Mouse (Mus musculus) intestine, embryonic 16.5 days (tissue): Measurements from ENCODE around the gene E2f7. TPM values are rescaled to one million over a fixed set of nuclear protein-coding genes. Genes with fewer than 3 reads are reported as not detected.

Experiments
- ATAC-seq: fragments of 200-750 bp; cut with Nextera tagmentation; 2 replicates; pipeline ENCODE4 v1.8.0; 2017; ENCODE audit warnings: moderate TSS enrichment, moderate library complexity
- H3K27ac ChIP-seq: fragments of 300-500 bp; sonication (generic); 2 replicates; pipeline ENCODE4 v1.5.1; 2014; ENCODE audit warnings: mild to moderate bottlenecking, low read length
- H3K27me3 ChIP-seq: fragments of 300-500 bp; sonication (generic); replicated peaks from 2 replicates; pipeline ENCODE4 v1.6.1; 2014; ENCODE audit warnings: low read length, control low read depth, mixed read lengths; ENCODE audit not compliant: control insufficient read depth, insufficient read depth
- H3K36me3 ChIP-seq: fragments of 300-500 bp; sonication (generic); 2 replicates; pipeline ENCODE4 v1.6.1; 2014; ENCODE audit warnings: low read length, control low read depth; ENCODE audit not compliant: control insufficient read depth, insufficient read depth
- H3K4me1 ChIP-seq: fragments of 300-500 bp; sonication (generic); 2 replicates; pipeline ENCODE4 v1.6.1; 2014; ENCODE audit warnings: low read length, control low read depth, mixed read lengths; ENCODE audit not compliant: control insufficient read depth, insufficient read depth
- H3K4me2 ChIP-seq: fragments of 300-500 bp; sonication (generic); 2 replicates; pipeline ENCODE4 v1.6.1; 2014; ENCODE audit warnings: low read depth, low read length, control low read depth
- H3K4me3 ChIP-seq: fragments of 300-500 bp; sonication (generic); 2 replicates; pipeline ENCODE4 v1.5.1; 2014; ENCODE audit warnings: mild to moderate bottlenecking, low read length
- H3K9ac ChIP-seq: fragments of 300-500 bp; sonication (generic); 2 replicates; pipeline ENCODE4 v1.6.1; 2014; ENCODE audit warnings: low read depth, low read length
- H3K9me3 ChIP-seq: fragments of 300-500 bp; sonication (generic); 2 replicates; pipeline ENCODE4 v1.6.1; 2016; ENCODE audit warnings: low read length, control low read depth; ENCODE audit not compliant: control insufficient read depth
- WGBS: fragments of 180-500 bp; shearing (Covaris S2); extraction: QIAGEN DNeasy Blood & Tissue Kit; methylation state at CpG from one replicate; pipeline ENCODE4 v1.1.7; 2014; 5-methylcytosine and 5-hydroxymethylcytosine counted together
- polyA plus RNA-seq: library from polyadenylated mRNA; unstranded; fragments of >200 nt; fragmentation: Nextera tagmentation; extraction: Ambion mirVana; gene quantifications from 2 replicates; pipeline ENCODE4 v1.2.1, GENCODE M21; 2015

E2f7 gene
- polyA plus RNA-seq, 1 experiment from 2014 or later, result 12.4 TPM

DNA sequence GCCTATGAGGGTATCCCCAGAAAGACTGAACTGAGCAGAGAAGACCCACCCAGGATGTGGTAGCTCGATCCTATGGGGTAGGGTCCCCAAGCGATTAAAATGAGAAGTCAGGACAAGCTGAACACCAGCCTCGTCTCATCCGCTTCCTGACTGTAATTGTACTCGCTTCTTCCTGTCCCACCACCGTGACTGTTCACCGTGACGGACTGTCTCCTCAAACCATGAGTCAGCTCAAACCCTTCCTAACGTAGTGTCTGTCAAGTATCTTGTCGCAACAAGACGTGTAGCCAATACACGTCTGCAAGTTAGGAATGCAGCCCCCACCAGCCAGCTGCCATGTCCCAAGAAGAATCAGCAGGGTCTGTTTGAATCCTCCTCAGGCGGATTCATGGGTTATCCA, 18.2 kb downstream of the E2f7 start:
- Histone ChIP-seq H3K4me2 (no peak overlapping the region), H3K4me1 (no peaks in the 10 kb centered on the region), H3K27ac (no peak overlapping the region), H3K9ac (no peak overlapping the region), H3K4me3 (no peak overlapping the region), H3K36me3 (peaks cover 14% of the 10 kb centered on the region), H3K27me3 (no peaks in the 10 kb centered on the region), H3K9me3 (peaks cover 4% of the 10 kb centered on the region; the same call in 1 of the 2 replicates)
- ATAC-seq, result no peak
- WGBS, result 90% methylated on average over 13 of the region's 13 CpGs

- H3K27ac ChIP-seq, result no peak overlapping the region
- no peak overlapping the region for H3K4me2 ChIP-seq
- no peaks in the 10 kb centered on the region for H3K27me3 ChIP-seq
- H3K36me3 ChIP-seq, result peaks cover 6% of the 10 kb centered on the region; the same call in 1 of the 2 replicates
- H3K9ac ChIP-seq, result no peak overlapping the region
- no peaks in the 10 kb centered on the region for H3K9me3 ChIP-seq
- WGBS, result 86% methylated on average over 10 of the region's 10 CpGs
- H3K4me1 ChIP-seq, result no peaks in the 10 kb centered on the region
- no peak for ATAC-seq
- H3K4me3 ChIP-seq, result no peak overlapping the region
Measured at GRCm38 (mm10) chr10:110769538-110769937, 24.3 kb downstream of the E2f7 start.

- Histone ChIP-seq H3K4me1 (no peaks in the 10 kb centered on the region), H3K9ac (no peak overlapping the region), H3K27me3 (no peaks in the 10 kb centered on the region), H3K9me3 (no peaks in the 10 kb centered on the region), H3K27ac (no peak overlapping the region), H3K4me2 (no peak overlapping the region), H3K36me3 (peaks cover 9% of the 10 kb centered on the region; the same call in 1 of the 2 replicates), H3K4me3 (no peak overlapping the region)
- ATAC-seq, result no peak
- 92% methylated on average over 12 of the region's 12 CpGs for WGBS
Measured at GRCm38 (mm10) chr10:110773201-110773600, 28.0 kb downstream of the E2f7 start.

GRCm38 (mm10) chr10:110773878-110774277, 28.6 kb downstream of the E2f7 start:
- Histone ChIP-seq H3K27ac (no peak overlapping the region), H3K9me3 (no peaks in the 10 kb centered on the region), H3K9ac (no peak overlapping the region), H3K4me3 (no peak overlapping the region), H3K4me1 (no peaks in the 10 kb centered on the region), H3K4me2 (no peak overlapping the region), H3K36me3 (peaks cover 12% of the 10 kb centered on the region), H3K27me3 (no peaks in the 10 kb centered on the region)
- 97% methylated on average over 14 of the region's 14 CpGs for WGBS
- ATAC-seq, result no peak

DNA sequence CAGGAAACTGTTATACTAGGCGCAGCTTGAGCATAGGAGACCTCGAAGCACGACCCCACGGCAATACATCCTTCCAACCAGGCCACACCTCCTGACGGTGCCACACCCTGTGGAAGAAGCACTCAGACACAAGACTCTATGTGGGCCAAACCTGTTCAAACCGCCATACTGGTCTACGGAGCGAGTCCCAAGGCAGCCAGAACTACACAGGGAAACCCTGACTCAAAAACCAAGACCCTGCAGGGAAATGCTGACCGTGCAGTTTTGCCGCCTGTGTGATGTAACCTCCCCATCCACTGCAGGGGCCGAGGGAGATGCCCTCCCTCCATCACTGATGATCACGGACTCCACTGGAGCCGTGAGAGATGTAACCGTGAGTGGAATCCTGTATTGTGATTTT, 36.5 kb downstream of the E2f7 start:
- Histone ChIP-seq H3K4me3 (no peak overlapping the region), H3K27me3 (no peaks in the 10 kb centered on the region), H3K36me3 (peaks cover 23% of the 10 kb centered on the region), H3K9ac (no peak overlapping the region), H3K4me2 (no peak overlapping the region), H3K4me1 (no peaks in the 10 kb centered on the region), H3K27ac (no peak overlapping the region), H3K9me3 (no peaks in the 10 kb centered on the region)
- WGBS, result 92% methylated on average over 14 of the region's 14 CpGs
- no peak for ATAC-seq

- Histone ChIP-seq H3K27me3 (no peaks in the 10 kb centered on the region), H3K36me3 (peaks cover 23% of the 10 kb centered on the region), H3K9me3 (no peaks in the 10 kb centered on the region), H3K4me2 (no peak overlapping the region), H3K4me3 (no peak overlapping the region), H3K27ac (no peak overlapping the region), H3K4me1 (no peaks in the 10 kb centered on the region), H3K9ac (no peak overlapping the region)
- ATAC-seq, result no peak
- 79% methylated on average over 10 of the region's 10 CpGs for WGBS
Measured at GRCm38 (mm10) chr10:110782655-110783054, 37.4 kb downstream of the E2f7 start.

DNA sequence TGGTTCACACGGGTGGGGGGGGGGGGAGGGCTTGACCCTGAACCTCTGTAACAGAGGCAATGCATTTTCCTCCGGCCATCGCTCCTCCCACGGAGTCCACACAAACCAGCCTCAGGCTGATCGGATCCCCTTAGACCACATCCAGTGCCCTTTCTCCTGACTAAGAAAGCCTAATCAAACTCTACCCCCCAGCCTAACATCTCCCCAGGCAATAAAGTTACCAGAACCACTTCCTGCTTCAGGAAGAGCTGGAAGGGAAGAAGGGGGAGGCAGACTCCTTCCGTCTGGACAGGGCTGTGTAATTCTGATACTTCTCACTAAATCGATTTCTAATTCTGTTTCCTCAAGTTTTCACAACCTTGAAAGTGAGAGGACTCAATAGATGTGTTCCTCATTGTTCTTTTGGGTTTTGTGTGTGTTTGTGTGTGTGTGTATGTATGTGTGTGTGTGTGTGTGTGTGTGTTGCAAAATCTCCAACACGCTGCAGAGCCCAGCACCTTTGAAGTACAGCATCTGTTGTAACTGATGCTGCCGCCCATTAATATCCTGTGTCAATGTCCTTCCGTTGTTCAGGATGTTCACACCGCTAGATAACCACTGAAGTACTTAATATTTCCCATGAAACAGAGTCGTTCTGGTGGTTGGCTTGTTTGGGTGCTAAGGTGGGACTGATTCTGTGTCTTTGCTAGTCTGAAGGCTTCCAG, 43.0 kb downstream of the E2f7 start:
- no peak overlapping the region for H3K27ac ChIP-seq
- no peaks in the 10 kb centered on the region for H3K4me1 ChIP-seq
- H3K9me3 ChIP-seq, result no peaks in the 10 kb centered on the region
- ATAC-seq, result no peak
- no peak overlapping the region for H3K4me3 ChIP-seq
- no peaks in the 10 kb centered on the region for H3K27me3 ChIP-seq
- WGBS, result 63% methylated on average over 12 of the region's 12 CpGs
- H3K36me3 ChIP-seq, result 0 out of 2 replicates have a peak, but pooled peaks cover 4% of the 10 kb centered on the region
- H3K4me2 ChIP-seq, result no peak overlapping the region
- no peak overlapping the region for H3K9ac ChIP-seq

DNA sequence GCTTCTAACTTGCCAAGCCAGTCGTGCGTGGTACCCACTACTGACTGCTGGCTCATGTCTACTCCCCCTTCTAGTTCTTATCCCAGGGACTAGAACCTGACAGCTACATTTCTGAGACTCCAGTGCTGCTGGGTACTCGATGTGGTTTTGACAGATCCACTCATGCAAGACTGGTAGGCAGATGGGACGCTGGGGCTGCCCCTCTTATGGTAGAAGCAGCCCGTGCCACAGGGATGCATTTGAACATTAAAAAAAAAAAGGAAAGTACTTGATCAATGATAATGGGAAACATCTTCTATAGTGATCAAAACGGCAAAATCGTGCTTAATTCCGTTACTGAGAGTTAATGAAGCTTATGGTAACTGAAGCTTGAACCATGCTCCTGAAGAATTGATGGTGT, 44.4 kb downstream of the E2f7 start:
- Histone ChIP-seq H3K4me2 (no peak overlapping the region), H3K27ac (no peak overlapping the region), H3K9ac (no peak overlapping the region), H3K4me1 (no peaks in the 10 kb centered on the region), H3K9me3 (no peaks in the 10 kb centered on the region), H3K4me3 (no peak overlapping the region), H3K36me3 (no peaks in the 10 kb centered on the region), H3K27me3 (no peaks in the 10 kb centered on the region)
- ATAC-seq, result no peak
- WGBS, result 91% methylated on average over 8 of the region's 8 CpGs

- Histone ChIP-seq H3K27me3 (no peaks in the 10 kb centered on the region), H3K4me3 (no peak overlapping the region), H3K36me3 (no peaks in the 10 kb centered on the region), H3K4me1 (peaks cover 6% of the 10 kb centered on the region), H3K4me2 (no peak overlapping the region), H3K27ac (no peak overlapping the region), H3K9me3 (no peaks in the 10 kb centered on the region), H3K9ac (no peak overlapping the region)
- no peak for ATAC-seq
- WGBS, result 65% methylated on average over 8 of the region's 8 CpGs
Measured at GRCm38 (mm10) chr10:110793150-110793787, 48.0 kb downstream of the E2f7 start.
